Mouse (Mus musculus) layer of hippocampus, postnatal 36 days (tissue): ENCODE measurements around the gene Taf8. TPM values are rescaled to one million over a fixed set of nuclear protein-coding genes. Genes with fewer than 3 reads are reported as not detected.
"Not testable (repeated sequence)": the region's sequence is repeated elsewhere in the genome, so short reads cannot be mapped to it uniquely, and the experiment has no call there.

Experiments
- DNase-seq, 2 experiments: peaks; one replicate each; pipeline ENCODE4 v3.0.0; 2022
- total RNA-seq, 2 experiments: library from RNA; stranded (reverse); gene quantifications; 2 replicates each; pipeline ENCODE4 v1.2.3; 2021

The Taf8 gene
- total RNA-seq, 2 experiments from 2014 or later = 20.9 to 22.3 TPM

- DNase-seq = no peak
These were observed 14.1 kb upstream of the Taf8 start for GRCm38 (mm10) chr17:47516232-47516631.

DNA sequence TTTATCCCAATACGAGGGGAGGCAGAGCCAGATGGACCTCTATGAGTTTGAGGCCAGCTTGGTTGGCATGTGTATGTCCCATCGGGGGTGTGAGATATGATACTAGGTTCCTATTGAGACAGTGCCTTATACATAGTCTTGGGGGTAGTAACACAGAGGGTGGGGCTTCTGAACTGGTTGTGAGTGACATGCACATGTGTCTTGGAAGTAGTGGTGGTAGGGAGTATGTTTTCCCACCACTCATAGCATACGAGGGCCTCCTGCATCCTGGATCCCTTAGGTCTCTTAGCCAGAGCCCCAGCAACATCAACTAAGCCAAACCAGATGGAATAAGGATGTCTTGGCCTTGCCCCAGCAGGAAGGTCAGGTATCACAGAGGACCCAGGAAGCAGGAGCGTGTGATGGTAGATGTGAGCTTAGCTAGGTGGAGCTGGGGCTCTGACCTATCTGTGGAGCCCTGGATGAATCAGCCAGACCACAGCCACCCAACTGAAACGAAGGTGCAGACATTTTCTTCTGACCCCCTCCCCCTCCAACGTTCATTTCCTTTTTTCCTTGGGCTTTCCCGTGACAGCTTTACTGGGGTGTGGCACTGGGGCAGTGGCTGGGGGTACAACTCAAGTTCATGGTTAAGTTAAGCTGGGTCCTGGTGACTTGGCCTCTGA, 13.2 kb upstream of the Taf8 start:
- DNase-seq = no peak

DNA sequence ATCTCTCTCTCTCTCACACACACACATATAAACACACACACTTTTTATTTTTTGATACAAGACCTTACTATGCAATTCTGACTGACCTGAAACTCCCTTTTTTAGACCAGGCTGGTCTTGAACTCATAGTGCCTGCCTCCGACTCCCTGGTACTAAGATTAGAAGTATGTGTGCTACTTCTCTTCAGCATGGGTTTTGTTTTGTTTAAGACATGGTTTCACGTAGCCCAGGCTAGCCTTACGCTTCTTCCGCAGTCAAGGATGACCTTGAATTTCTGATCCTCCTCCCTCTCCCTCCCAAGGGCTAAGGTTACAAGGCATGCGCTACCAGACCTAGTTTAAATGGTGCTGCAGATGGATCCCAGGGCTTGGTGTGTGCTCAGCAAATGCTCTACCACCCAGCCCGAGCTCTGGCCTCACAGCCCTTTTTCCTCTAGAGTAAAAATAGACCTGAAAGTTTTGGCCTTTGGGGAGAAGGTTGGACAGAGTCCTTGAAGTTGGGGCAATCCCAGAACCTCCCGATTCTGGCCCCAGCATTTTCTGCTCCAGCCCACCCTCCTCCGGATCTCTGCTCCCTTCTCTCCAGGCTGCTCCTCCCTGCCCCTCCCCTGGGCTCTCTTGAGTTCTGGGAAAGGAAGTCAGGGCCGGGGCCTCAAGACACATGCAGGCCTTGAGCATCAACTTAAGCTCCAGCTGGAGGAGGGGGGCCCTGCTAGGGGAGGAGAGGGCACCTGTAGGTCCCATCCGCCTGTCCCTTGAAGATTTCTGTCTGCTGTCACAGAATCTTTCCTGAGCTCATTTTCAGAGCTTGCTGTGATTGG, 11.1 kb upstream of the Taf8 start:
- no peak for DNase-seq

- peak; percentile 95 to 96 for DNase-seq
These were observed 9.3 kb upstream of the Taf8 start for GRCm38 (mm10) chr17:47511111-47512020.

DNA sequence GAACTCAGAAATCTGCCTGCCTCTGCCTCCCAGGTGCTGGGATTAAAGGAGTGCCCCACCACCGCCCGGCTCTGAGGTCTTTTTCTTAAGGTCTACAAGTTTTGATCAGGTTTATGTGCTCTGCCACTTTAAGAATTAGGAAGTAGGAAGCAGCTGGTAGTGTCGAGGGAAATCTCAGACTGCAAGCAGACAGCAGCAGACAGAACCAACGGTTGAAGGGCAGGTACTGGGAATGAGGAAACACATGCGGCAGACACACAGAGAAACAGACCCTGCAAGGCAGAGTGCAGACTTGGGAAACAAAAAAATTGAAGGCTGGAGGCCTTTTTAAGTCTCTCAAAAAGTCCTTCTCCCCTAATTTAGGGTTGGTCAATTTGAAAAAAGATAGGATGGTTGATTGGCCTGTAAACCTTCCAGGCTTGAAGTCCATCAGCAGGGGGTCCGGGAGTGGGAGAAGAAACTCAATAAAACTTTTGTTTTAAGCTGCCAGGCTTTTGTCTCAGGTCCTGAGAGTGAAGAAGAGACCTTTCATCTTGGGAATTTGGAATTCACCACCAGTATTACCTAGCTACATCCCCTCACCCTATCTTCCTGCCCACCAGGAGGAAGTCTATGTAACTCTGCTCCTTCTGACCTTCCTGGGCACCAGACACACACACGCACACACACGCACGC, 7.1 kb upstream of the Taf8 start:
- no peak for DNase-seq

DNA sequence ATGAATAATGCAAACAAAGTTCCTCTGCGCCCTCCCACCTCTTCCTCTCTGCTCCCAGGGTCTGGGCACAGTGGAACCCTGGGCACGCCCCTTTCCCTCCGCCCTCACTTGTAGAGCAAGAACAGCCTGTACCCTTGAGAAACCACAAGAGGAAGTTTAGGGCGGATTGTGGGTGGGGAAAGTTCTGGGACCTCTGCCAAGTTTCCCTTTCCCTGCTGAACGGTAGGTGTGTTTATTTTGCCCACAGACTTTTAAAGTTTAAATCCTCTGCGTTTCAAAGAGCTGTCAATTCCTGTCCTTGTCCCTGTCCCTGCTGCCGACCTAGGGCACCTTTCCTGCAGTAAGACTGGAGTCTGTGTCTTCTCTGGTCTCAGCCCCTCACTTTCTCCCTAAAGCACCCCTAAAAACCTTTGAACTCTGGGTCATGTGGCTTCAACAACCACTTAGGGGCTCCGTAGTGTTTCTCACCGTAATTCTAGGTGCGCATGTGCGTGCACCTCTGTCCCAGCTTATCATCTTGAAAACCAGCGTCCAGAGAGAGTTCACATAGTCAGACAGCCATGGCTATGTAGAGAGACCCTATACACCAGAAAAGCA, 6.0 kb upstream of the Taf8 start:
- peak; percentile 80 to 84 for DNase-seq

DNA sequence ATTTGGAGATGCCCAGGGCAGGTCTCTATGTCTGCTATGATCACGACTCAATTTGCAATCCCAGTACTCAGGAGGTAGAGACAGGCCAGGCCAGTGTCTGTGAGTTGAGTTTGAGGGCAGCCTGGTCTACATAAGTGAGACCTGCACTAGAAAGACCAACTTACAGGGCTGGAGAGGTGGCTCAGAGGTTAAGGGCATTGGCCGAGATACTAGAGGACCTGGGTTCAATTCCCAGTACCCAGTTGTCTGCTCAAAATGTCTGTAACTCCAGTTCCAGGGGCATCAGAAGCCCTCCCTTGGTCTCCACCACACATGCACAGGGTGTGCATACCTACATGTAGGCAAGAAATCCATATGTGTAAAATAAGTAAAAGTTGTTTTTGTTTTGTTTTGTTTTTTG, 5.4 kb upstream of the Taf8 start:
- no peak for DNase-seq

- DNase-seq = no peak
These were observed 4.6 kb upstream of the Taf8 start for GRCm38 (mm10) chr17:47506697-47507096.

- DNase-seq = no peak
These were observed 4.0 kb upstream of the Taf8 start for GRCm38 (mm10) chr17:47506042-47506441.

DNA sequence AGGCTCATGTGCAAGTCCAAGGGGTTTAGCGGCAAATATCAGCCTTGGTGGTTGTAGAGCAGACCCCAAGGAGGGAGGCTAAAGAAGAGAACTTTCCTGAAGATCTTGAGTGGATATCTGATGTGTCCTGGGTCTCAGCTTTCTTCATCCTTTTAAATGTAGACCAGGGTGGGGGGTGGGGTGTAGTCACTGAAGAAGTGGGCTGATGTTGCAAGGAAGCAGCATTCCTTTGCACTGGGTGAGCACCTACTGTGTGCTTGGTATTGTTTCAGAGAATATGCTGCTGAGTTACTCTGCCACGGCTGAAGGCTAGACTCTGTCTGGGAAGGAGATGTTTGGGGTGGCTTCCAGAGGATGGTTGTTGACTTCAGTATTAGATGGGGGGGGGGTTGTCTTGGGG, 3.5 kb upstream of the Taf8 start:
- DNase-seq = no peak

DNA sequence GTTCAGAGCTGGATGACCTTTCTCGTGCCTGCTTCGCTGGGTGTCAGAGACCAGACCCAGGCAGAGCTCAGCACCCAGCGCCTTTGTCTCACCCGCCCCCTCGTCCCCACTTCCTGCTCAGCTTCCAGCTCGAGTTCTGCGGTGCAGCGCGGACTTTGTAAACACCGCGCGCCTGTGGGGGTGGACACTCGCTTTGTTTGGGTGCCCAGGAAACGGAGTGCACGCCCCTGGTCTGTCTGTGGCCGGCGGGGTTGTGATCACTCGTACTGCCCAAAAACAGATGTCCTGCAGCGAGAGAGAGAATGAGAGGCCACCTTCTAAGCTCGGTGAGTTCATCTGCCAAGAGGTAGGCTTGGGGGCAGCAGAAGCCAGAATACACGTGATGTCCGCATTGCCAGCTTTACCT, 2.9 kb upstream of the Taf8 start, which contains the start of gene Ccnd3:
Gene Ccnd3, plus strand, starts transcription at position 111 of the 406 bp plus-strand sequence.
- peak; percentile 48 to 63 for DNase-seq

DNA sequence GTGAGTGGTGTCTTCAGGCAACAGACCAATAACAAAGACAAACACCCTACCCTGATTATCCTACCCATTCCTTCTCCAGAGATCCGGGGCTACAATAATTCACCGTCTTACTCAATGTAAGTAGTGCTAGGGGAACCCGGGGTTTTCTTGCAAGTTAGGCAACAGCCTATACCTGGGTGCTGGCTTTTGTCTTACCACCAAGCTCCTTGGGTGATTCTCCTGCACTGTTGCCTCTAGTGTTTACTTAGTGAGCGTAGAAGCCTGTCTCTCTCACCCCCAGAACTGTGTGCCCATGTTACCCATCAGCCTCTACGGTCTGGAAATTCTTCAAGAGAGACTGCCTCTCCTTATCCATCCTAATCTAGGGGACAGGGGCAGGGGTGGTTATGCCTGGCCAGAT, 2.1 kb upstream of the Taf8 start:
- DNase-seq = no peak

- no peak for DNase-seq
These were observed 1.6 kb upstream of the Taf8 start for GRCm38 (mm10) chr17:47503689-47504088.

DNA sequence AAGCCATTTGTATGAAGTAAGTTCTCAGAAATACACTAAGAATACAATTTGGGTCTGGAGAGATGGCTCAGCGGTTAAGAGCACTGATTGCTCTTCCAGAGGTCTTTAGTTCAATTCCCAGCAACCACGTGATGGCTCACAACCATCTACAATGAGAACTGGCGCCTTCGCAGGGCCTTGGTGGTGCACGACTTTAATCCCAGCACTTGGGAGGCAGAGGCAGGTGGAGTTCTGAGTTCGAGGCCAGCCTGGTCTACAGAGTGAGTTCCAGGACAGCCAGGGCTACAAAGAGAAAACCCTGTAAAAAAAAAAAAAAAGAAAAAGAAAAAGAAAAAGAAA, 584 bp upstream of the Taf8 start:
- not testable (repeated sequence) for DNase-seq

DNA sequence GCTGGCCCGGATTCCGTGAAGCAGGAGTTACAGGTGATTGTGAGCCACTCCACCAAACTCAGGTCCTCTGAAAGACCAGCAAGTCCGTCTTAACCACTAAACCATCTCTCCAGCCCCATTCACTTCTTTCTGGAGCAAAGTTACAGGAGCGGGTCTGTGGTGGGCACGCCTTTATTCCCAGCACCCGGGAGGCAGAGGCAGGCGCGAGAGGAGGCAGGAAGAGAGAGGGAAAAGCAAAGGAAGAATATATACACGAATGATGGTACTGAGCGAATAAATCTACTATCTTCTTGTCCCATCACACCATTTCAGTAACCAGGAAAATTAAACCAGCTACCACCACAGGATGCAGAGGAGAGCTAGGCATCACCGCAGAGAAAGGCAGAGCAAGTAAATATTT, 561 bp downstream of the Taf8 start:
- no peak for DNase-seq

- no peak for DNase-seq
These were observed 8.0 kb downstream of the Taf8 start for GRCm38 (mm10) chr17:47494132-47494531.

DNA sequence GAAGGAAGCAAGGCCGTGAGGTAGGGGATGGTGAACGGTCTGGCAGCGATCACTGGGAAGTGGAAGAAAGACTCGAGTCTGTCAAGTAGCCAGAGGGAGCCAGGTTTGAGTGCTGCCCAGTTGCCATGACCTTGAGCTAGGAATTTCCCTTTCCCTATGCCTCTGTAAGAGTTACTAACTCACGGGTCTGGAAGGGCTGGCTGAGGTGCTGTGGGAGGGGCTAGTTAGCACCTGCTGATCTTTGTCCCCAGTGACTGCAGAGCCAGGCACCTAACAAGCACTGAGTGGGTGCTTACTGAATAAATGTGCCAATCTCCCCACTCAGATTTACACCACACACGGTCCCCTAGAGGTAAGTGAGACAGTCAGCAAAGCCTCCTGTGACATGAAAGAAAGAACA, 8.4 kb downstream of the Taf8 start:
- DNase-seq = no peak

GRCm38 (mm10) chr17:47492731-47493130, 9.4 kb downstream of the Taf8 start:
- DNase-seq = no peak

DNA sequence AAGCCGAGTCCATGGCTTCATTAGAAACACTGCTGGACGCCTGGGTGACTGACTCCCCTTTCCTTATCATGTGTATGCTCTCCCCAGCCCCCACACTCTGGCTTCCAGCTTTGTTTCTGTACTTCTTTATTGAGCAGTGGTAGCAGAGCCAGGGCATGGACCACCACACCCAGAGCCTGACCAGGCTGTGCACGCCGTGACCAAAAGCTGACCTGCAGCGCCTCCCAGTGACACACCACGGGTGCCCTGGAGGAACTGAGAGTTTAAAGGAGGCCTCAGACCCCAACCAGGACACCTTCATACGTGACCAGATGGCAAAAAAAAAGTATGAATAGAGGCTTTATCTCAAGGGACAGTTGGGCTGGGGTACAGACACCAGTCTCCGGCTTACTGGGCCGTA, 11.3 kb downstream of the Taf8 start:
- no peak for DNase-seq

GRCm38 (mm10) chr17:47485791-47486190, 16.3 kb downstream of the Taf8 start:
- DNase-seq = no peak

DNA sequence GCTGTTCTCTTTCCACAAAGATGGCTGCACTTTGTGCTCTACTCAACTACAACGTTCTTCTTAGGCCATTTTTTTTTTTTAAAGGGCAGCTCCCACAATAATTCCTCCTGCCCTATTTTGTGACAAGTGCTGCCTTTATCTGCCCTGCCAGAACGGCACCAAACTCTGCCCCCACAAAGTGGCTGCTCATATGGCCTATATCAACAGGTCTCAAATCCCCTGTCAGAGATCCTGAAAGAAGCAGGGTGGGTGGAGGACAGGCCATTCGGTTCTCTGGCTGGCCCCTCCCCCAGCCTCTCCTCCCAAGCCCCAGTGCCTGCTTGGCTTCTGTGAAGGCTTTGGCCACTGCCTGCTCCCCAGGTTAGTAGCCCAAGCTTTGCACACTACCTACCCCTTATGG, 17.1 kb downstream of the Taf8 start:
- DNase-seq = no peak
